Mouse (Mus musculus) embryonic stem cell, embryonic (primary cell): ENCODE measurements around the gene Pgd.

ENCODE experiments used
- CTCF ChIA-PET, 4 experiments: fragments of 300-600 bp in 2 of 4; fragments of 350-600 bp in 2 of 4; sonication (Branson Sonifier 250); formaldehyde crosslinking; loops; one replicate each; lab custom pipeline; 2022; ENCODE audit warnings: inconsistent platforms in 2 of 4; lab: Charles Lee
- POLR2A ChIA-PET, 4 experiments: fragments of 300-600 bp in 2 of 4; fragments of 350-600 bp in 2 of 4; sonication (Branson Sonifier 250); formaldehyde crosslinking; loops; one replicate each; lab custom pipeline; 2022; ENCODE audit warnings: antibody characterized with exemption in 4 of 4, inconsistent platforms in 1 of 4; lab: Charles Lee

The Pgd gene

GRCm38 (mm10) chr4:149176645-149177044, 10.1 kb upstream of the Pgd start:
- ChIA-PET POLR2A (interaction anchor here in 1 of 4 experiments (2.0 kb wide), 1 partner anchor 9 kb away, joined by 8 read pairs; the partner anchor contains the start of gene Pgd), CTCF (no interaction called here)

GRCm38 (mm10) chr4:149173661-149174060, 7.1 kb upstream of the Pgd start:
- CTCF ChIA-PET, result interaction anchor here in 2 of 4 experiments (0.6 to 0.7 kb wide), 3 partner anchors 156 to 1180 kb away, joined by 3 read pairs; no protein-coding TSS in a partner anchor
- POLR2A ChIA-PET, result interaction anchor here in 2 of 4 experiments (0.7 to 4.2 kb wide), 5 partner anchors 8 to 264 kb away, joined by 3 to 23 read pairs (median 5); no protein-coding TSS in a partner anchor

- POLR2A ChIA-PET, result interaction anchor here in 2 of 4 experiments (0.7 to 4.2 kb wide), 6 partner anchors 9 to 794 kb away, joined by 3 to 23 read pairs (median 6); no protein-coding TSS in a partner anchor
These were observed 6.1 kb upstream of the Pgd start for GRCm38 (mm10) chr4:149172666-149173065.

GRCm38 (mm10) chr4:149172083-149172482, 5.5 kb upstream of the Pgd start:
- ChIA-PET POLR2A (interaction anchor here in 1 of 4 experiments (0.8 to 4.2 kb wide), 3 partner anchors 8 to 18 kb away, joined by 3 to 23 read pairs (median 4); no protein-coding TSS in a partner anchor), CTCF (interaction anchor here in 2 of 4 experiments (0.6 to 1.3 kb wide), 2 partner anchors 28 to 395 kb away, joined by 4 to 11 read pairs; no protein-coding TSS in a partner anchor)

More at GRCm38 (mm10) chr4:149172666-149173065, 6.1 kb upstream of the Pgd start:
- CTCF ChIA-PET, result interaction anchor here in 3 of 4 experiments (0.6 to 0.7 kb wide), 5 partner anchors 11 to 1181 kb away, joined by 3 to 4 read pairs (median 3); no protein-coding TSS in a partner anchor

- POLR2A ChIA-PET, result interaction anchor here in 2 of 4 experiments (0.6 to 4.7 kb wide), 5 partner anchors 12 to 448 kb away, joined by 3 to 34 read pairs (median 4); no protein-coding TSS in a partner anchor
- CTCF ChIA-PET, result interaction anchor here in 3 of 4 experiments (0.5 to 1.3 kb wide), 4 partner anchors 23 to 395 kb away, joined by 3 to 11 read pairs (median 4); no protein-coding TSS in a partner anchor
These were observed 5.0 kb upstream of the Pgd start for GRCm38 (mm10) chr4:149171581-149171981.

GRCm38 (mm10) chr4:149170394-149170931, 3.9 kb upstream of the Pgd start:
- POLR2A ChIA-PET, result interaction anchor here in 3 of 4 experiments (0.6 to 4.7 kb wide), 16 partner anchors 11 to 397 kb away, joined by 3 to 34 read pairs (median 4); no protein-coding TSS in a partner anchor

GRCm38 (mm10) chr4:149169926-149170325, 3.4 kb upstream of the Pgd start:
- ChIA-PET CTCF (interaction anchor here in 2 of 4 experiments (0.6 to 1.5 kb wide), 2 partner anchors 15 to 26 kb away, joined by 3 to 4 read pairs; no protein-coding TSS in a partner anchor), POLR2A (interaction anchor here in 3 of 4 experiments (0.6 to 4.7 kb wide), 15 partner anchors 10 to 397 kb away, joined by 3 to 34 read pairs (median 5); no protein-coding TSS in a partner anchor)

More at GRCm38 (mm10) chr4:149170394-149170931, 3.9 kb upstream of the Pgd start:
- CTCF ChIA-PET, result interaction anchor here in 2 of 4 experiments (1.0 to 1.5 kb wide), 3 partner anchors 14 to 26 kb away, joined by 4 read pairs; no protein-coding TSS in a partner anchor

GRCm38 (mm10) chr4:149168016-149168415, 1.4 kb upstream of the Pgd start:
- POLR2A ChIA-PET, result interaction anchor here (0.6 to 4.7 kb wide), 18 partner anchors 8 to 348 kb away, joined by 3 to 34 read pairs (median 4); no protein-coding TSS in a partner anchor
- CTCF ChIA-PET, result interaction anchor here in 3 of 4 experiments (0.7 to 1.7 kb wide), 8 partner anchors 15 to 574 kb away, joined by 3 to 6 read pairs (median 3); no protein-coding TSS in a partner anchor

GRCm38 (mm10) chr4:149166957-149167611, 513 bp upstream of the Pgd start:
- POLR2A ChIA-PET, result interaction anchor here (0.6 to 4.7 kb wide), 31 partner anchors 7 to 882 kb away, joined by 3 to 34 read pairs (median 4); partner anchors contain the start of genes Cort (in 1 of the 4), Dffa (in 1 of the 4), Lzic (in 1 of the 4) and Nmnat1 (in 1 of the 4)
- CTCF ChIA-PET, result interaction anchor here in 2 of 4 experiments (0.5 to 1.2 kb wide), 6 partner anchors 16 to 484 kb away, joined by 3 to 10 read pairs (median 4); no protein-coding TSS in a partner anchor

- CTCF ChIA-PET, result interaction anchor here in 2 of 4 experiments (0.9 to 1.1 kb wide), 2 partner anchors 19 to 148 kb away, joined by 3 to 7 read pairs; no protein-coding TSS in a partner anchor
These were observed 2.4 kb downstream of the Pgd start for GRCm38 (mm10) chr4:149164150-149164549.

GRCm38 (mm10) chr4:149163196-149163595, 3.4 kb downstream of the Pgd start:
- CTCF ChIA-PET, result interaction anchor here in 2 of 4 experiments (0.9 to 1.1 kb wide), 2 partner anchors 20 to 149 kb away, joined by 3 to 7 read pairs; no protein-coding TSS in a partner anchor
- POLR2A ChIA-PET, result interaction anchor here in 1 of 4 experiments (0.7 to 1.7 kb wide), 6 partner anchors 9 to 52 kb away, joined by 3 to 4 read pairs (median 4); no protein-coding TSS in a partner anchor

More at GRCm38 (mm10) chr4:149164150-149164549, 2.4 kb downstream of the Pgd start:
- POLR2A ChIA-PET, result interaction anchor here in 1 of 4 experiments (0.7 to 3.7 kb wide), 7 partner anchors 9 to 635 kb away, joined by 3 to 14 read pairs (median 4); no protein-coding TSS in a partner anchor

- CTCF ChIA-PET, result interaction anchor here in 1 of 4 experiments (4.0 kb wide), 1 partner anchor 17 kb away, joined by 12 read pairs; no protein-coding TSS in a partner anchor
- POLR2A ChIA-PET, result interaction anchor here in 2 of 4 experiments (0.9 to 3.8 kb wide), 6 partner anchors 8 to 145 kb away, joined by 3 to 34 read pairs (median 6); no protein-coding TSS in a partner anchor
These were observed 5.4 kb downstream of the Pgd start for GRCm38 (mm10) chr4:149161166-149161565.

GRCm38 (mm10) chr4:149159891-149160290, 6.7 kb downstream of the Pgd start:
- CTCF ChIA-PET, result interaction anchor here (0.5 to 4.0 kb wide), 8 partner anchors 11 to 654 kb away, joined by 3 to 12 read pairs (median 4); partner anchors contain the start of gene Cenps (in 1 of the 4)

GRCm38 (mm10) chr4:149159203-149159602, 7.4 kb downstream of the Pgd start:
- ChIA-PET CTCF (interaction anchor here in 3 of 4 experiments (0.6 to 4.0 kb wide), 7 partner anchors 10 to 655 kb away, joined by 3 to 12 read pairs (median 4); partner anchors contain the start of gene Cenps (in 1 of the 3)), POLR2A (interaction anchor here (0.5 to 4.1 kb wide), 14 partner anchors 9 to 446 kb away, joined by 3 to 34 read pairs (median 5); partner anchors contain the start of gene Cenps (in 2 of the 4))

More at GRCm38 (mm10) chr4:149159891-149160290, 6.7 kb downstream of the Pgd start:
- POLR2A ChIA-PET, result interaction anchor here in 2 of 4 experiments (0.6 to 4.1 kb wide), 13 partner anchors 9 to 205 kb away, joined by 3 to 34 read pairs (median 5); partner anchors contain the start of gene Cenps (in 2 of the 2)

- POLR2A ChIA-PET, result interaction anchor here in 3 of 4 experiments (0.6 to 4.1 kb wide), 8 partner anchors 9 to 40 kb away, joined by 4 to 34 read pairs (median 6); partner anchors contain the start of gene Pgd (in 1 of the 3)
- CTCF ChIA-PET, result interaction anchor here in 3 of 4 experiments (0.6 to 4.0 kb wide), 2 partner anchors 13 to 1137 kb away, joined by 3 to 12 read pairs (median 3); no protein-coding TSS in a partner anchor
These were observed 9.1 kb downstream of the Pgd start for GRCm38 (mm10) chr4:149157415-149157973.

GRCm38 (mm10) chr4:149155711-149156110, 10.9 kb downstream of the Pgd start:
- ChIA-PET CTCF (interaction anchor here in 1 of 4 experiments (0.9 to 3.2 kb wide), 7 partner anchors 10 to 934 kb away, joined by 3 to 21 read pairs (median 3); no protein-coding TSS in a partner anchor), POLR2A (interaction anchor here in 2 of 4 experiments (1.1 to 4.1 kb wide), 6 partner anchors 8 to 27 kb away, joined by 3 to 18 read pairs (median 10); partner anchors contain the start of gene Pgd (in 2 of the 2))
